Mouse (Mus musculus) ES-Bruce4 (cell line): ENCODE results near the gene Acacb. TPM values are rescaled to one million over a fixed set of nuclear protein-coding genes. Genes with fewer than 3 reads are reported as not detected.

ENCODE experiments used
- H3K27ac ChIP-seq: 2 replicates; pipeline ENCODE4 v1.5.1; 2012; ENCODE audit warnings: low read length, inconsistent platforms; ENCODE audit not compliant: insufficient read depth
- H3K27me3 ChIP-seq: 2 replicates; pipeline ENCODE4 v1.6.1; 2012; ENCODE audit warnings: mild to moderate bottlenecking, low read length, inconsistent platforms; ENCODE audit not compliant: control insufficient read depth, poor library complexity, insufficient read depth, severe bottlenecking
- H3K36me3 ChIP-seq: 2 replicates; pipeline ENCODE4 v1.6.1; 2012; ENCODE audit warnings: inconsistent platforms, mild to moderate bottlenecking, low read length, moderate library complexity; ENCODE audit not compliant: control insufficient read depth, poor library complexity, insufficient read depth, severe bottlenecking
- H3K4me1 ChIP-seq: one replicate; pipeline ENCODE4 v1.8.1; 2011; ENCODE audit warnings: low read length; ENCODE audit not compliant: control insufficient read depth, insufficient read depth
- H3K4me3 ChIP-seq: 2 replicates; pipeline ENCODE4 v1.5.1; 2011; ENCODE audit warnings: low read depth, mild to moderate bottlenecking, low read length
- H3K9ac ChIP-seq: 2 replicates; pipeline ENCODE4 v1.6.1; 2012; ENCODE audit warnings: low read depth, mild to moderate bottlenecking, inconsistent platforms; ENCODE audit not compliant: poor library complexity, severe bottlenecking
- H3K9me3 ChIP-seq: replicated peaks from 2 replicates; pipeline ENCODE4 v1.6.1; 2012; ENCODE audit warnings: mild to moderate bottlenecking, low read length, inconsistent platforms; ENCODE audit not compliant: control insufficient read depth, poor library complexity, insufficient read depth, severe bottlenecking
- CTCF ChIP-seq: IDR thresholded peaks from one replicate; pipeline ENCODE4 v1.8.1; 2011; ENCODE audit warnings: low read depth, low read length
- EP300 ChIP-seq: IDR thresholded peaks from 2 replicates; pipeline ENCODE4 v1.6.1; 2011; ENCODE audit warnings: low read depth, low read length; ENCODE audit not compliant: insufficient read depth
- POLR2A ChIP-seq: IDR thresholded peaks from one replicate; pipeline ENCODE4 v1.8.1; 2011; ENCODE audit warnings: low read length; ENCODE audit not compliant: insufficient read depth
- polyA plus RNA-seq: library from polyadenylated mRNA; stranded (reverse); fragments of >200 nt; gene quantifications from 2 replicates; pipeline ENCODE4 v1.2.4, GENCODE M21; 2011; ENCODE audit warnings: low read depth; ENCODE audit not compliant: missing spikeins, insufficient read depth, insufficient read length

The Acacb gene
- polyA plus RNA-seq, 1 experiment, result 9.3 TPM

DNA sequence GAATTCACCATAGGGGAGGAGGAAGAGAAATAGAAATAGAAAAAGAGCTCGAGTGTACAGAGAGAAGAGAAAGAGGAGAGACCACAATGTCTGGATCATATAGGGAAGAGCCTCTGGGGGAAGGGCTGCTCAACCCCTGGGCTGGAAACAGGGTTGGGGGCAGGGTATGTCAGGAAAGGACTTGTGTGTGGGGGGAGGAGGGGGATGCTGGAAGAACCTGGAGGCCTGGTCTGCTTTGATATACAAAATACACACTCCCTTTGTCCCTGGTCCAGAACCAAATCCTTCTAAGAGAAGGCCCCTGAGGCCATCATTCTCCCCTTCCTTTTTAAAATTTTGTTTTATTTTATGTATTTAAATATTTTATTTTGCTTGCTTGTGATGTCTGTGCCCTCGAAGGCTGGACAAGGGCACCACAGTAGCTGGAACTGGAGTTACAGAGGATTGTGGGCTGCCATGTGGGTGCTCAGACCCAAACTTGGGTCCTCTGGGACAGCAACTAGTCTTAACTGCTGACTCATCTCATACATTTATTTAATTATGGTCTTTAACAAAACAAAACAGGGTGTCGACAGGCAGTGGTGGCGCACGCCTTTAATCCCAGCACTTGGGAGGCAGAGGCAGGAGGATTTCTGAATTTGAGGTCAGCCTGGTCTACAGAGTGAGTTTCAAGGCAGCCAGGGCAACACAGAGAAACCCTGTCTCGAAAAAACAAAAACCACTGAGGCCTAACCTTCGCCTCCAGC is 19.7 kb upstream of the Acacb start:
- Histone ChIP-seq H3K36me3 (peaks cover 9% of the 10 kb centered on the region), H3K27me3 (no peaks in the 10 kb centered on the region), H3K9ac (peak overlapping the region; percentile 71), H3K27ac (peak overlapping the region; percentile 94), H3K9me3 (no peaks in the 10 kb centered on the region), H3K4me1 (peaks cover 10% of the 10 kb centered on the region), H3K4me3 (peak overlapping the region; percentile 80)
- TF ChIP-seq POLR2A, result no peak
- TF ChIP-seq CTCF, result no peak
- TF ChIP-seq EP300, result peak; percentile 91

GRCm38 (mm10) chr5:114127374-114128349 is 18.7 kb upstream of the Acacb start, which contains the start of gene Alkbh2:
Gene Alkbh2, minus strand, starts transcription at chr5:114128218.
- Histone ChIP-seq H3K9me3 (no peaks in the 10 kb centered on the region), H3K27me3 (no peaks in the 10 kb centered on the region), H3K36me3 (peaks cover 13% of the 10 kb centered on the region), H3K9ac (peak within 1 kb of the TSS; percentile 71), H3K4me3 (peak within 1 kb of the TSS; percentile 80), H3K27ac (peak within 1 kb of the TSS; percentile 94), H3K4me1 (peaks cover 10% of the 10 kb centered on the region)
- peak; percentile 89 for TF ChIP-seq CTCF
- TF ChIP-seq EP300, result peak; percentile 70; the same call in 1 of the 2 replicates
- TF ChIP-seq POLR2A, result peak; percentile 55

DNA sequence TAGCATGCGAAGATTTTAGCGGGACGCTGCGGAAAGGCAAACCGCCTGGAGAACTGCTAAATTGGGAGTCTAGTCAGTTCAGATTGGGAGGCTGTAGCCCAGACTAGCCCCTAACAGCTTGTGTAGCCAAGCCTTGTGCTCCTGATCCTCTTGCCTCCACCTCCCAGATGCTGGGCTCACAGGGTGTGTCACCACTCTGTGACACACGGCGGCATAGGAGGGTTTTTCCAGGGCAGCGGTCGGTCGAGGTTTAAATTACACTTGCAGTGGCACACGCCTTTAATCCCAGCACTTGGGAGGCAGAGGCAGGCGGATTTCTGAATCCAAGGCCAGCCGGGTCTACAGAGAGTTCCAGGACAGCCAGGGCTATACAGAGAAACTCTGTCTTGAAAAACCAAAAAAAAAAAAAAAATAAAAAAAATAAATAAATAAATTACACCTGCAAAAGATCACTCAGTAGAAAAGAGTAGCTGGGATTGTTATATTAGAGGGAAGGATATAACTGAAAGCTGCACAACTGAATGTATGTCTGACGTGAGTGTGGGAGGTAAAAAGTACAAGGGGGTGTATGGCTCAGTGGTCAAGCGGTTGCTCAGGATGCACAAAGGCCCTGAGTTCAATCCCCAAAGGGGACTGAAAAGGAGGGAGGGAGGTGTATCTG is 16.7 kb upstream of the Acacb start:
- Histone ChIP-seq H3K4me3 (peak overlapping the region; percentile 63), H3K36me3 (peaks cover 22% of the 10 kb centered on the region), H3K9ac (peak overlapping the region; percentile 81), H3K4me1 (peaks cover 9% of the 10 kb centered on the region), H3K27ac (peak overlapping the region; percentile 41), H3K27me3 (no peaks in the 10 kb centered on the region), H3K9me3 (no peaks in the 10 kb centered on the region)
- TF ChIP-seq POLR2A (no peak), EP300 (no peak), CTCF (no peak)

- peaks cover 24% of the 10 kb centered on the region for H3K36me3 ChIP-seq
- H3K27me3 ChIP-seq, result no peaks in the 10 kb centered on the region
- H3K4me1 ChIP-seq, result peaks cover 8% of the 10 kb centered on the region
- H3K9me3 ChIP-seq, result no peaks in the 10 kb centered on the region
- peak within 1 kb of the TSS; percentile 73 for H3K4me3 ChIP-seq
- TF ChIP-seq POLR2A, result peak; percentile 33
- no peak for TF ChIP-seq CTCF
- no peak for TF ChIP-seq EP300
- H3K27ac ChIP-seq, result peak within 1 kb of the TSS; percentile 41
- peak within 1 kb of the TSS; percentile 81 for H3K9ac ChIP-seq
These were observed 16.1 kb upstream of the Acacb start, which contains the start of gene Ung for GRCm38 (mm10) chr5:114130211-114130605. Gene Ung, plus strand, starts transcription at chr5:114130386.

GRCm38 (mm10) chr5:114130698-114131520 is 15.4 kb upstream of the Acacb start:
- Histone ChIP-seq H3K27me3 (no peaks in the 10 kb centered on the region), H3K9me3 (no peaks in the 10 kb centered on the region), H3K36me3 (peaks cover 31% of the 10 kb centered on the region), H3K9ac (peak overlapping the region; percentile 81), H3K4me1 (peaks cover 5% of the 10 kb centered on the region), H3K27ac (peak overlapping the region; percentile 7; the same call in 1 of the 2 replicates), H3K4me3 (peak overlapping the region; percentile 73)
- TF ChIP-seq POLR2A (no peak), EP300 (no peak), CTCF (no peak)
